Mouse (Mus musculus) forebrain, embryonic 14.5 days (tissue): Measurements from ENCODE around the gene Limd1. TPM values are rescaled to one million over a fixed set of nuclear protein-coding genes. Genes with fewer than 3 reads are reported as not detected.

Experiments
- ATAC-seq: fragments of 200-750 bp; cut with Nextera tagmentation; 2 replicates; pipeline ENCODE4 v1.8.0; 2017; ENCODE audit warnings: mild to moderate bottlenecking, moderate library complexity
- DNase-seq: peaks from one replicate; pipeline ENCODE4 v3.0.0-alpha.2; 2015; ENCODE audit warnings: low spot score
- H3K27ac ChIP-seq: fragments of 300-500 bp; sonication (generic); 2 replicates; pipeline ENCODE4 v1.5.1; 2014; ENCODE audit warnings: low read depth, mild to moderate bottlenecking, control low read depth, low read length, moderate library complexity
- H3K27me3 ChIP-seq: fragments of 300-500 bp; sonication (generic); replicated peaks from 2 replicates; pipeline ENCODE4 v1.6.1; 2014; ENCODE audit warnings: low read length, control low read depth, mixed read lengths; ENCODE audit not compliant: control insufficient read depth, insufficient read depth
- H3K36me3 ChIP-seq: fragments of 300-500 bp; sonication (generic); 2 replicates; pipeline ENCODE4 v1.6.1; 2014; ENCODE audit warnings: low read length, control low read depth; ENCODE audit not compliant: control insufficient read depth, insufficient read depth
- H3K4me1 ChIP-seq: fragments of 300-500 bp; sonication (generic); 2 replicates; pipeline ENCODE4 v1.6.1; 2014; ENCODE audit warnings: antibody characterized with exemption, low read length, control low read depth; ENCODE audit not compliant: control insufficient read depth, insufficient read depth
- H3K4me2 ChIP-seq: fragments of 300-500 bp; sonication (generic); 2 replicates; pipeline ENCODE4 v1.6.1; 2014; ENCODE audit warnings: mild to moderate bottlenecking, control low read depth, low read length
- H3K4me3 ChIP-seq: fragments of 300-500 bp; sonication (generic); 2 replicates; pipeline ENCODE4 v1.5.1; 2014; ENCODE audit warnings: low read depth, low read length, control low read depth
- H3K9ac ChIP-seq: fragments of 300-500 bp; sonication (generic); 2 replicates; pipeline ENCODE4 v1.6.1; 2014; ENCODE audit warnings: mild to moderate bottlenecking, low read length, control low read depth, moderate library complexity
- H3K9me3 ChIP-seq: fragments of 300-500 bp; sonication (generic); replicated peaks from 2 replicates; pipeline ENCODE4 v1.6.1; 2016; ENCODE audit warnings: low read length, control low read depth, mixed read lengths; ENCODE audit not compliant: control insufficient read depth
- WGBS: fragments of 180-500 bp; shearing (Covaris S2); extraction: QIAGEN DNeasy Blood & Tissue Kit; methylation state at CpG from one replicate; pipeline ENCODE4 v1.1.7; 2014; 5-methylcytosine and 5-hydroxymethylcytosine counted together
- polyA plus RNA-seq: library from polyadenylated mRNA; unstranded; fragments of >200 nt; fragmentation: Nextera tagmentation; extraction: Ambion mirVana; gene quantifications from 2 replicates; pipeline ENCODE4 v1.2.1, GENCODE M21; 2014

Gene Limd1
- polyA plus RNA-seq, 1 experiment from 2014 or later, result 23.1 TPM

DNA sequence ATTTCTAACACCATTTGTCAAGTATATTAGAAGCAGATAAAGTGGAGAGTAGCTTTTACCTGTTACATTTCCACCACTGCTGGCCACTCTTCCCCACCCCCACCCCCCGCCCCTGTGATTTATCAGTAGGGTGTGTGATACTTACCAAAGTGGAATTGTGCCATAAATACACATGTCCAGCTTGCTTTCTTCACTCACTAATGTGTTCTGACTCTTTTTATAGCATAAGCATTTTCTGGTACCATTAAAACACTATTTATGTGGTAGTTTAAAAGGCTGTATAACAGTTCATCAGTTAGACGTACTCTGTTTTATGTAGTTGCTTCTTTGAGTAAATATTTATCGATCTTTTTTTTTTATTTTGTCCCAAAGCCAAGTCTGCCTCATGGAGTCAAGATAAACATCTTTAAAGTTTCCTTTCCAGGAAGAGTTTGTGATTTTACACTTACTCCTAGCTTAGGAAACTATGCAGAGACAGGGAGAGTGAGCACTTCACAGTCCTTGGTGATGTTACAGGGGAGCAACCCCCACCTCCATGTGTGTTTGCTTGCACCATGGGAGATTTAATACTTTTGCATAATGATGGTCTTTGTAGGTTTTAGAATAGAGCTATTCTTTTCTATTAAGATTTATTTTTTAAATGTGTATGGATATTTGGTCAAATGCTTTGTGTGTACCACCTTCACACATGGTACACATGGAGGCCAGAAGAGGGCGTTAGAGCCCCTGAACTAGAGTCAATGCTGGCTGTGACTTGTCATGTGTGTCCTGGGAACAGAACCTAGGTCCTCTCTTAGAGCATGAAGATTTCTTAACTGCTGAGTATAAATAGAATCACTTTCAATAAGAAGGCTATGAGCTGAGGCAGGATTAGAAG lies 28.0 kb downstream of the Limd1 start:
- Histone ChIP-seq H3K4me3 (no peak overlapping the region), H3K4me1 (no peaks in the 10 kb centered on the region), H3K9me3 (no peaks in the 10 kb centered on the region), H3K4me2 (no peak overlapping the region), H3K36me3 (peaks cover 11% of the 10 kb centered on the region), H3K27me3 (no peaks in the 10 kb centered on the region), H3K27ac (no peak overlapping the region), H3K9ac (no peak overlapping the region)
- ATAC-seq (no peak), DNase-seq (no peak)
- 84% methylated on average over 4 of the region's 4 CpGs for WGBS

- Histone ChIP-seq H3K4me1 (no peaks in the 10 kb centered on the region), H3K4me2 (no peak overlapping the region), H3K36me3 (peaks cover 14% of the 10 kb centered on the region), H3K4me3 (no peak overlapping the region), H3K27ac (no peak overlapping the region), H3K9ac (no peak overlapping the region), H3K9me3 (no peaks in the 10 kb centered on the region), H3K27me3 (no peaks in the 10 kb centered on the region)
- 88% methylated on average over 2 of the region's 2 CpGs for WGBS
- no peak for DNase-seq
- no peak for ATAC-seq
These were observed 28.9 kb downstream of the Limd1 start for GRCm38 (mm10) chr9:123507380-123507779.

DNA sequence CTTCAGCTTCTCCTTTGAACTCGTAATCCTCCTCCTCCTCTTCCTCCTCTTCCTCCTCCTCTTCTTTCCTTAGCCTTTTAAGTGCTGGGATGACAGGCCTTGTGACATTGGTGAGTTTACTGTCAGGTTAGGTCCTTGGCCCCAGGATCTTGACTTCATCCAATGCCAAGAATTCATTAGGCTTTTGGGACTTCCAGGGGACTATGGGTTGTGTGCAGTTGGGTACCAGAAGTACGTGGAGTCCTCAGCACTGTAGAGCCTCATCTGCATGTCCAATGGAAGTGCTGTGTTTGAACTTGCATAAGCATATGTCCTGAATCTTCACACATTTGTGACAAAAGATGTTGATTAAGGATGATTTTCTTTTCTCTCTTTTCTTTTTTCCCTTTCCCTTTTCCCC lies 30.5 kb downstream of the Limd1 start:
- Histone ChIP-seq H3K27ac (no peak overlapping the region), H3K36me3 (peaks cover 14% of the 10 kb centered on the region), H3K9ac (no peak overlapping the region), H3K27me3 (no peaks in the 10 kb centered on the region), H3K9me3 (no peaks in the 10 kb centered on the region), H3K4me3 (no peak overlapping the region), H3K4me1 (no peaks in the 10 kb centered on the region), H3K4me2 (no peak overlapping the region)
- 82% methylated on average over 2 of the region's 2 CpGs for WGBS
- ATAC-seq (no peak), DNase-seq (no peak)

GRCm38 (mm10) chr9:123509638-123510604 lies 31.4 kb downstream of the Limd1 start:
- H3K4me1 ChIP-seq, result no peaks in the 10 kb centered on the region
- peak; percentile 49 for DNase-seq
- no peak overlapping the region for H3K27ac ChIP-seq
- no peak overlapping the region for H3K9ac ChIP-seq
- H3K4me3 ChIP-seq, result no peak overlapping the region
- WGBS, result 87% methylated on average over 8 of the region's 8 CpGs
- no peaks in the 10 kb centered on the region for H3K27me3 ChIP-seq
- H3K36me3 ChIP-seq, result peaks cover 14% of the 10 kb centered on the region
- no peaks in the 10 kb centered on the region for H3K9me3 ChIP-seq
- no peak for ATAC-seq
- H3K4me2 ChIP-seq, result no peak overlapping the region

DNA sequence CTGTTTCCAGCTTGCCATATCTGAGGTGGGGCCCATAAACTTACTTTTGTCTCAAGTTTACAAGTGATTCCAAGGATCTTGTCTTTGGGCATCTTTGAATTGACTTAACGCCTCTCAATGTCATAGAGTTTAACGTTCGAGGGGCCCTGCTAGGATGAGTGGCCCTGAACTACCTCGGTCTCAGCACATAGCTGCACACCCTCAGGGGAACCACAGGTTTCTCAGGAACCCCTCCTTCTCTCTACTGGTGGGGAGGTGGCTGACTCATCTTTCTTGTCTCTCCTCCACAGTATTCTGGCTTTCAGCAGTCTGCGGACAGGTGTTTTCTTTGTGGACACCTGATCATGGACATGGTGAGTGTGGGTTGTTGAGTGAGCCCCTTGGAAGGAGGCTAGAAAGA lies 32.4 kb downstream of the Limd1 start:
- Histone ChIP-seq H3K4me1 (no peaks in the 10 kb centered on the region), H3K27ac (no peak overlapping the region), H3K9me3 (no peaks in the 10 kb centered on the region), H3K4me3 (no peak overlapping the region), H3K36me3 (peaks cover 14% of the 10 kb centered on the region), H3K4me2 (no peak overlapping the region), H3K9ac (no peak overlapping the region), H3K27me3 (no peaks in the 10 kb centered on the region)
- no peak for ATAC-seq
- DNase-seq, result no peak
- 94% methylated on average over 5 of the region's 5 CpGs for WGBS

- Histone ChIP-seq H3K27ac (no peak overlapping the region), H3K36me3 (peaks cover 24% of the 10 kb centered on the region), H3K4me3 (no peak overlapping the region), H3K9ac (no peak overlapping the region), H3K27me3 (no peaks in the 10 kb centered on the region), H3K4me2 (no peak overlapping the region), H3K9me3 (no peaks in the 10 kb centered on the region), H3K4me1 (no peaks in the 10 kb centered on the region)
- ATAC-seq (no peak), DNase-seq (no peak)
- 87% methylated on average over 2 of the region's 2 CpGs for WGBS
These were observed 34.0 kb downstream of the Limd1 start for GRCm38 (mm10) chr9:123512482-123512881.

DNA sequence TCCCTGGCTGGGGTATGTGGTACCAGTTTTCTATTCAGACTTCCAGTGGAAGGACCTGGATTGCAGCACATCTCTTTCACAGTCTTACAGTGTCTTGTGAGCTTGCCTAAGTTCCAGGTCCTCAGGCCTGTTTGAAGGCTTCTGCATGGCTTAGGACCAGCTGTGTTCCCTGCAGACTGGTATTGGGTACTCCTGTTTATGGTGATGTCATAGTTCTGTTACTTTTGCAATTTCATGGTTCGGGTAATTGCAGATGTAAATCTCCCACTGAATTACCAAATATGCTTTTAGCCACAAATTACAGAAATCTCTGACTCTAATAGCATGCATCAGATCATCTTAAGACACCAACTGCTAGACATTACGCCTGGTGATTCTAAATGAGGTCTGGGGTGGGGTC lies 36.6 kb downstream of the Limd1 start:
- ATAC-seq (no peak), DNase-seq (no peak)
- Histone ChIP-seq H3K27me3 (no peaks in the 10 kb centered on the region), H3K36me3 (peaks cover 49% of the 10 kb centered on the region), H3K9me3 (no peaks in the 10 kb centered on the region), H3K9ac (no peak overlapping the region), H3K27ac (no peak overlapping the region), H3K4me3 (no peak overlapping the region), H3K4me2 (no peak overlapping the region), H3K4me1 (no peaks in the 10 kb centered on the region)
- WGBS, result 86% methylated on average over 2 of the region's 2 CpGs

- no peak for ATAC-seq
- Histone ChIP-seq H3K9ac (no peak overlapping the region), H3K4me1 (no peaks in the 10 kb centered on the region), H3K36me3 (peaks cover 42% of the 10 kb centered on the region), H3K4me3 (no peak overlapping the region), H3K27me3 (no peaks in the 10 kb centered on the region), H3K9me3 (no peaks in the 10 kb centered on the region), H3K4me2 (no peak overlapping the region), H3K27ac (no peak overlapping the region)
- 91% methylated on average over 7 of the region's 7 CpGs for WGBS
- no peak for DNase-seq
These were observed 38.3 kb downstream of the Limd1 start for GRCm38 (mm10) chr9:123516641-123517385.
